Mouse (Mus musculus) frontal cortex, postnatal 36 days (tissue): Measurements from ENCODE around the gene Pip4k2b.

ENCODE experiments used
- DNase-seq, 2 experiments: peaks; one replicate each; pipeline ENCODE4 v3.0.0; 2022; ENCODE audit warnings: low spot score in 2 of 2

Pip4k2b gene

DNA sequence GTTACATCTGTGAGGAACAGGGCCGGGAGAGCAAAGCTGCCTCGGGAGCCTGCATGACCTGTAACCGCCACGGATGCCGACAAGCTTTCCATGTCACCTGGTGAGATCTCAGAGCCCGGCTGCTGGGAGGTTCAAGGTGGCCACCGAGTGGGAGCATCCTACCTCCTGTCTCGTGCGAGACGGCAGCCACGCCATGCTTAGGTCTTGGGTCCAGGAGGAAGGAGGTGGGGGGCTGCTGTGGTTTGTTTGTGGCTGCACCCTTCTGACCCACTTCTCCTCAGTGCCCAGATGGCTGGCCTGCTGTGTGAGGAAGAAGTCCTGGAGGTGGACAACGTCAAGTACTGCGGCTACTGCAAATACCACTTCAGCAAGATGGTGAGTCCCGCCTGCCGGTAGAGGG is 77.7 kb downstream of the Pip4k2b start:
- DNase-seq: no peak

DNA sequence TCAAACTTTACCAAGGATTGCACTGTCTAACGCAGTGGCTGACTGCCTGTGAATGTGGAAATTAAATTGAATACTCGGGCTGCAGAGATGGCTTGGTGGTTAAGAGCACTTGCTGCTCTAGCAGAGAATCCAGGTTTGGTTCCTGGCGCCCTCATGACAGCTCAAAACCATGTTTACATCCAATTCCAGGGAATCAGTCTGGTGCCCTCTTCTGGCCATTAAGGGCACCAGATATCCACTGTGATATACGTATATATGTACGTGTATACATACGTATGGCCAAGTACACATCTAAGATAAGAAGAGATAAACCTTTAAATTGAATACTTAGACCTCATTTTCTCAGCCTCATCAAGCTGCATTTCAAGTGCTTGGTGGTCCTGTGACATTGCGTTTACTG is 78.3 kb downstream of the Pip4k2b start:
- no peak for DNase-seq

GRCm38 (mm10) chr11:97665431-97665830 is 79.1 kb downstream of the Pip4k2b start:
- DNase-seq: no peak
